Mouse (Mus musculus): ENCODE results near the gene Itga4. TPM values are rescaled to one million over a fixed set of nuclear protein-coding genes. Genes with fewer than 3 reads are reported as not detected.

Itga4 gene
- total and polyA plus RNA-seq, 3 experiments = 22.7 to 97.5 (median 48.9) TPM

GRCm38 (mm10) chr2:79309454-79310118 is 54.4 kb downstream of the Itga4 start:
- Histone ChIP-seq H3K9ac (ENCODE audit: control insufficient read depth, low read depth, low read length, poor library complexity, severe bottlenecking) (no peak overlapping the region), H3K27me3 (ENCODE audit: control insufficient read depth in 1 of 2, insufficient read depth in 2 of 2, low read length in 2 of 2) (no peaks in the 10 kb centered on the region), H3K4me1 (ENCODE audit: control insufficient read depth in 1 of 2, insufficient read depth in 2 of 2, low read length in 2 of 2) (no peaks in the 10 kb centered on the region), H3K27ac (ENCODE audit: control insufficient read depth, low read depth, low read length) (no peak overlapping the region), H3K9me3 (replicated peaks; ENCODE audit: insufficient read depth, low read length) (no peaks in the 10 kb centered on the region), H3K36me3 (ENCODE audit: control insufficient read depth in 1 of 2, insufficient read depth in 2 of 2, low read length in 2 of 2) (peaks cover 0 to 64% of the 10 kb centered on the region in 2 experiments; a peak in 2 of 4 replicates), H3K4me3 (ENCODE audit: control insufficient read depth in 1 of 2, insufficient read depth in 1 of 2, low read depth in 2 of 2, low read length in 2 of 2) (no peak overlapping the region), H3K79me2 (ENCODE audit: control insufficient read depth, insufficient read depth, low read length, poor library complexity) (no peaks in the 10 kb centered on the region)
- no peak for DNase-seq (ENCODE audit: low read depth, low spot score)
- no peak for TF ChIP-seq MYC (IDR thresholded peaks at IDR 0.05; ENCODE audit: low read depth, low read length)
- TF ChIP-seq HCFC1 (IDR thresholded peaks at IDR 0.05; ENCODE audit: low read depth, low read length) = no peak
- no peak for TF ChIP-seq KAT2A (conservative IDR thresholded peaks at IDR 0.05; ENCODE audit: low read depth, low read length)
- no peak for TF ChIP-seq ELF1 (IDR thresholded peaks at IDR 0.05; ENCODE audit: low read depth, low read length)
- TF ChIP-seq SIN3A (IDR thresholded peaks at IDR 0.05; ENCODE audit: low read length) = no peak
- TF ChIP-seq MAFK (IDR thresholded peaks at IDR 0.05; ENCODE audit: borderline replicate concordance, low read depth, low read length) = no peak
- no peak for TF ChIP-seq NELFE (IDR thresholded peaks at IDR 0.05; ENCODE audit: low read depth, low read length)
- no peak for TF ChIP-seq TAL1 (IDR thresholded peaks at IDR 0.05; ENCODE audit: low read length)
- no peak for TF ChIP-seq BHLHE40 (IDR thresholded peaks at IDR 0.05; ENCODE audit: borderline replicate concordance, low read depth, low read length)
- TF ChIP-seq CTCF (IDR thresholded peaks at IDR 0.05 in 2 of 3, conservative IDR thresholded peaks at IDR 0.05 in 1 of 3; ENCODE audit: control insufficient read depth in 1 of 3, insufficient read depth in 1 of 3, low read depth in 2 of 3, low read length in 3 of 3, poor library complexity in 1 of 3, severe bottlenecking in 1 of 3) = no peak
- TF ChIP-seq USF2 (IDR thresholded peaks at IDR 0.05; ENCODE audit: borderline replicate concordance in 1 of 2, insufficient read depth in 1 of 2, low read depth in 1 of 2, low read length in 2 of 2) = no peak
- TF ChIP-seq CHD2 (IDR thresholded peaks at IDR 0.05; ENCODE audit: low read length) = no peak
- TF ChIP-seq MAX (IDR thresholded peaks at IDR 0.05; ENCODE audit: low read length) = no peak
- TF ChIP-seq ZKSCAN1 (IDR thresholded peaks at IDR 0.05; ENCODE audit: low read depth, low read length) = no peak
- no peak for TF ChIP-seq UBTF (IDR thresholded peaks at IDR 0.05; ENCODE audit: borderline replicate concordance, insufficient read depth, low read depth, low read length)
- no peak for TF ChIP-seq NRF1 (IDR thresholded peaks at IDR 0.05; ENCODE audit: insufficient read depth, low read depth, low read length, poor library complexity, severe bottlenecking)
- no peak for TF ChIP-seq GABPA (IDR thresholded peaks at IDR 0.05; ENCODE audit: low read depth, low read length)
- no peak for TF ChIP-seq EP300 (IDR thresholded peaks at IDR 0.05; ENCODE audit: low read depth in 1 of 2, low read length in 2 of 2)

GRCm38 (mm10) chr2:79312499-79312898 is 57.3 kb downstream of the Itga4 start:
- Histone ChIP-seq H3K4me3 (ENCODE audit: control insufficient read depth in 1 of 2, insufficient read depth in 1 of 2, low read depth in 2 of 2, low read length in 2 of 2) (no peak overlapping the region), H3K4me1 (ENCODE audit: control insufficient read depth in 1 of 2, insufficient read depth in 2 of 2, low read length in 2 of 2) (no peaks in the 10 kb centered on the region), H3K27ac (ENCODE audit: control insufficient read depth, low read depth, low read length) (no peak overlapping the region), H3K27me3 (ENCODE audit: control insufficient read depth in 1 of 2, insufficient read depth in 2 of 2, low read length in 2 of 2) (no peaks in the 10 kb centered on the region), H3K9ac (ENCODE audit: control insufficient read depth, low read depth, low read length, poor library complexity, severe bottlenecking) (no peak overlapping the region), H3K79me2 (ENCODE audit: control insufficient read depth, insufficient read depth, low read length, poor library complexity) (no peaks in the 10 kb centered on the region), H3K9me3 (replicated peaks; ENCODE audit: insufficient read depth, low read length) (no peaks in the 10 kb centered on the region), H3K36me3 (ENCODE audit: control insufficient read depth in 1 of 2, insufficient read depth in 2 of 2, low read length in 2 of 2) (peaks cover 0 to 62% of the 10 kb centered on the region in 2 experiments; a peak in 3 of 4 replicates)
- DNase-seq (ENCODE audit: low read depth, low spot score) = no peak
- TF ChIP-seq ZC3H11A (IDR thresholded peaks at IDR 0.05; ENCODE audit: low read depth, low read length) (no peak), NELFE (IDR thresholded peaks at IDR 0.05; ENCODE audit: low read depth, low read length) (no peak), ELF1 (IDR thresholded peaks at IDR 0.05; ENCODE audit: low read depth, low read length) (no peak), GATA1 (IDR thresholded peaks at IDR 0.05; ENCODE audit: low read depth, low read length) (no peak), MYC (IDR thresholded peaks at IDR 0.05; ENCODE audit: low read depth, low read length) (no peak), USF1 (IDR thresholded peaks at IDR 0.05; ENCODE audit: low read depth, low read length) (no peak), HCFC1 (IDR thresholded peaks at IDR 0.05; ENCODE audit: low read depth, low read length) (no peak), CTCF (IDR thresholded peaks at IDR 0.05 in 2 of 3, conservative IDR thresholded peaks at IDR 0.05 in 1 of 3; ENCODE audit: control insufficient read depth in 1 of 3, insufficient read depth in 1 of 3, low read depth in 2 of 3, low read length in 3 of 3, poor library complexity in 1 of 3, severe bottlenecking in 1 of 3) (no peak), EP300 (IDR thresholded peaks at IDR 0.05; ENCODE audit: low read depth in 1 of 2, low read length in 2 of 2) (no peak), CHD1 (IDR thresholded peaks at IDR 0.05; ENCODE audit: low read depth, low read length) (no peak), USF2 (IDR thresholded peaks at IDR 0.05; ENCODE audit: borderline replicate concordance in 1 of 2, insufficient read depth in 1 of 2, low read depth in 1 of 2, low read length in 2 of 2) (no peak), ZMIZ1 (IDR thresholded peaks at IDR 0.05; ENCODE audit: low read depth, low read length) (no peak), ZNF384 (IDR thresholded peaks at IDR 0.05; ENCODE audit: low read depth, low read length) (no peak), NRF1 (IDR thresholded peaks at IDR 0.05; ENCODE audit: insufficient read depth, low read depth, low read length, poor library complexity, severe bottlenecking) (no peak), RCOR1 (IDR thresholded peaks at IDR 0.05; ENCODE audit: low read depth, low read length) (no peak), ETS1 (IDR thresholded peaks at IDR 0.05; ENCODE audit: low read depth, low read length) (no peak), GABPA (IDR thresholded peaks at IDR 0.05; ENCODE audit: low read depth, low read length) (no peak)

Data from MEL (cell line).